Mouse (Mus musculus) ES-E14 (cell line): ENCODE data around the gene Shox2.

Experiments
- CHD2 ChIP-seq: IDR thresholded peaks from 2 replicates; pipeline ENCODE4 v1.6.1; 2014; ENCODE audit warnings: mild to moderate bottlenecking, low read depth, low read length, inconsistent platforms
- HCFC1 ChIP-seq: IDR thresholded peaks from 2 replicates; pipeline ENCODE4 v1.6.1; 2012; ENCODE audit warnings: low read length, inconsistent platforms, borderline replicate concordance; ENCODE audit not compliant: insufficient read depth
- MAFK ChIP-seq: IDR thresholded peaks from 2 replicates; pipeline ENCODE4 v1.6.1; 2014; ENCODE audit warnings: mild to moderate bottlenecking, low read depth, low read length, inconsistent platforms; ENCODE audit not compliant: insufficient read depth
- ZC3H11A ChIP-seq: IDR thresholded peaks from 2 replicates; pipeline ENCODE4 v1.6.1; 2012; ENCODE audit warnings: low read depth, mild to moderate bottlenecking, inconsistent platforms, low read length, borderline replicate concordance
- ZNF384 ChIP-seq: IDR thresholded peaks from 2 replicates; pipeline ENCODE4 v1.6.1; 2012; ENCODE audit warnings: low read depth, low read length, inconsistent platforms

- no peak for TF ChIP-seq HCFC1
- no peak for TF ChIP-seq CHD2
- no peak for TF ChIP-seq MAFK
- no peak for TF ChIP-seq ZNF384
- no peak for TF ChIP-seq ZC3H11A
These were observed 4.7 kb upstream of the Shox2 start for GRCm38 (mm10) chr3:66986287-66986560.
